Mouse (Mus musculus): ENCODE measurements around the gene Acot8. TPM values are rescaled to one million over a fixed set of nuclear protein-coding genes. Genes with fewer than 3 reads are reported as not detected.
A peak's percentile ranks its signal among the peaks of the same experiment; 100 is the strongest.

The Acot8 gene
- polyA plus RNA-seq, 1 experiment from 2014 or later: 25.0 TPM

DNA sequence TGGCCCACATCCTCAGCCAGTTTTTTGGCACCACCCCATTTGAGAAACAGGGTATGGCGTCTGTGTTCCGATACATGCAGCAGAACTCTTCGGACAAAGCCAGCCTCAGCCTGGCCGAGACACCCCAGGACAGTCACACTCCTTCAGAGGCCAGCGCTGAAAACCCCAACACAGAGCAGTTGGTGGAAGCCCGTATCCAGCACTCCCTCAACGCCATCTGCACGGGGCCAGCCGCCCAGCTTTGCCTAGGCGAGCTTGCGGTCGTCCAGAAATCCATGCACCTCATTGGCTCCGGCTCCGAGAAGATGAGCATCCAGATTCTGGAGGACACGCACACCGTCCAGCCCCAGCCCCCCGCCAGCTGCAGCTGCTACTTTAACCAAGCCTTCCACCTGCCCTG is 20.8 kb upstream of the Acot8 start:
- H3K27me3 ChIP-seq (ENCODE audit: insufficient read depth, low read length): no peaks in the 10 kb centered on the region
- no peak overlapping the region for H3K27ac ChIP-seq (ENCODE audit: low read depth)
- H3K9ac ChIP-seq (replicated peaks): no peak overlapping the region
- no peak for ATAC-seq
- H3K36me3 ChIP-seq (replicated peaks; ENCODE audit: insufficient read depth, low read length): peaks cover 28% of the 10 kb centered on the region; the same call in 1 of the 2 replicates
- H3K4me3 ChIP-seq (ENCODE audit: low read depth, low read length): no peak overlapping the region
- H3K4me1 ChIP-seq (ENCODE audit: insufficient read depth): peaks cover 12% of the 10 kb centered on the region
- WGBS (ENCODE audit: insufficient replicate concordance): 92% methylated on average over 17 of the region's 17 CpGs
- H3K4me2 ChIP-seq (ENCODE audit: low read depth, low read length): no peak overlapping the region
- H3K9me3 ChIP-seq (ENCODE audit: low read length): no peaks in the 10 kb centered on the region
- DNase-seq: peak; percentile 13
- TF ChIP-seq EP300 (IDR thresholded peaks at IDR 0.05; ENCODE audit: low read depth): no peak
- no peak for TF ChIP-seq CTCF (IDR thresholded peaks at IDR 0.05; ENCODE audit: low read depth)

DNA sequence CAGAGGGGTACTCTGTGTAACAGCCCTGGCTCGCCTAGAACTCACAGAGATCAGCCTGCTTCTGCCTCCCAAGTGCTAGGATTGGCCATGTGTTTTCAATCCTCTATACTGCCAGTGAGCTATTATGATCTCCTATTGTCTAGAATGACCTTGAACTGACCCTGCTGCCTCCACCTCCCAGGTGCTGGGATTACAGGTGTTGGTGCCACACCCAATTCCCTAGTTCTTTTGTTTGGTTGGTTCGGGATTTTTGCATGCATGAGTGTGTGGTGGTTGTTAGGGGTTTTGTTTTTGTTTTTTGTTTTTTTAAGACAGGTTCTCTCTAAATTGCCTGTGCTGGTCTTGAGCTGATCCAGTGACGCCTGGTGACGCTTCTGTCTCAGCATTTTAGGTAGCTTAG is 19.3 kb upstream of the Acot8 start:
- peaks cover 12% of the 10 kb centered on the region for H3K4me1 ChIP-seq (ENCODE audit: insufficient read depth)
- peak overlapping the region; percentile 75; the same call in 1 of the 2 replicates for H3K4me3 ChIP-seq (ENCODE audit: low read depth, low read length)
- peak overlapping the region; percentile 91 for H3K4me2 ChIP-seq (ENCODE audit: low read depth, low read length)
- H3K9ac ChIP-seq (replicated peaks): no peak overlapping the region
- 92% methylated on average over 4 of the region's 4 CpGs for WGBS (ENCODE audit: insufficient replicate concordance)
- no peak overlapping the region for H3K27ac ChIP-seq (ENCODE audit: low read depth)
- no peak for DNase-seq
- no peak for ATAC-seq
- H3K9me3 ChIP-seq (ENCODE audit: low read length): no peaks in the 10 kb centered on the region
- H3K36me3 ChIP-seq (replicated peaks; ENCODE audit: insufficient read depth, low read length): peaks cover 29% of the 10 kb centered on the region; the same call in 1 of the 2 replicates
- TF ChIP-seq EP300 (IDR thresholded peaks at IDR 0.05; ENCODE audit: low read depth): no peak
- no peak for TF ChIP-seq CTCF (IDR thresholded peaks at IDR 0.05; ENCODE audit: low read depth)
- no peaks in the 10 kb centered on the region for H3K27me3 ChIP-seq (ENCODE audit: insufficient read depth, low read length)

DNA sequence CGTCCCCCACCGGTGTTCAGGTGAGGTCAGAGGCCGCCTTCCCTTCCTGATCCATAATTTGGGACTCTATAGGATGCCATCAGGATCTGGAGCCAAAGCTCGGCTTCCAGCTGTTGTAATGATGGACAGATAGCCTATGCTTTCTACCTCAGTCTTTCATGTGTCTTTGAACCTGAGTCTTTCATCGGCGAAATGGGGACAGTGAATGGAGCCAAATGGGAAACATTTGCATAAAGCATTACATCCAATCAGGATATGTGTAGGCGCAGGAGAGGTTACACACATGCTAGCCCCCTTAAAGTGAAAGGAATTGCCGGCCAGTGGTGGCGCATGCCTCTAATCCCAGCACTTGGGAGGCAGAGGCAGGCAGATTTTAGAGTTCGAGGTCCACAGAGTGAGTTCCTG is 18.5 kb upstream of the Acot8 start:
- TF ChIP-seq EP300 (IDR thresholded peaks at IDR 0.05; ENCODE audit: low read depth): no peak
- 0 out of 2 replicates have a peak, but pooled peaks have one; percentile 21 for TF ChIP-seq CTCF (IDR thresholded peaks at IDR 0.05; ENCODE audit: low read depth)
- ATAC-seq: peak; percentile 71
- Histone ChIP-seq H3K27me3 (ENCODE audit: insufficient read depth, low read length) (no peaks in the 10 kb centered on the region), H3K4me3 (ENCODE audit: low read depth, low read length) (peak overlapping the region; percentile 75), H3K9me3 (ENCODE audit: low read length) (no peaks in the 10 kb centered on the region), H3K4me1 (ENCODE audit: insufficient read depth) (peaks cover 12% of the 10 kb centered on the region), H3K36me3 (replicated peaks; ENCODE audit: insufficient read depth, low read length) (peaks cover 29% of the 10 kb centered on the region; the same call in 1 of the 2 replicates), H3K4me2 (ENCODE audit: low read depth, low read length) (peak overlapping the region; percentile 91), H3K9ac (replicated peaks) (peak overlapping the region; percentile 74), H3K27ac (ENCODE audit: low read depth) (peak overlapping the region; percentile 84)
- WGBS (ENCODE audit: insufficient replicate concordance): 1% methylated on average over 10 of the region's 10 CpGs
- peak; percentile 49 for DNase-seq

DNA sequence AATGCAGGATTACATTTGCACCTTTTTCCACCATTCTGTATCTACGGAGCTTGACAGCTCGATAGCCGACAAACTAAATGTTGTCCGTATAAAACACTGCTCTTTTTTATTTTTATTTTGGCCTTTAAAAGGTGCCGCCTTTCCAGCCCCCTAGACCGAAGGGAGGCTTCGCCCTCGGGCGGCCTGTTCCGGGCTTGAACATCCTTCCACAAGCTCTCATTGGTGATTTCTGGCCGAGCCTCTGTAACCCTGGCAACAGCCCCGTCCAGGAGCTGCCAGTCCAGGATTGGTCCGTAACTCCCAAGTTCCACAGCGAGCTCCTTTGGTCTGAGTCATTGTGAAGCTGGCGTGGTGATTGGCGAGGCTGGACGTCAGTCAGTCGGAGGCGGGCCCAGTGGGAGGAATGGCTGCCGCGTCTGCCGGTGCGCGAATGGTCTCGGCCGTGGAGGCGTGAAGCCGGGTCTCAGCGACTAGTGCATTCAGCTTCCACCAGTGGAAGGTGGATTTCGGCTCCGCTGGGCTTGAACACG is 18.0 kb upstream of the Acot8 start, which contains the start of gene Zswim1:
Gene Zswim1, plus strand, starts transcription at position 51 of the 530 bp plus-strand sequence.
- Histone ChIP-seq H3K9me3 (ENCODE audit: low read length) (no peaks in the 10 kb centered on the region), H3K4me2 (ENCODE audit: low read depth, low read length) (peak within 1 kb of the TSS; percentile 91), H3K4me3 (ENCODE audit: low read depth, low read length) (peak within 1 kb of the TSS; percentile 75), H3K9ac (replicated peaks) (peak within 1 kb of the TSS; percentile 74), H3K27ac (ENCODE audit: low read depth) (peak within 1 kb of the TSS; percentile 84), H3K27me3 (ENCODE audit: insufficient read depth, low read length) (no peaks in the 10 kb centered on the region), H3K36me3 (replicated peaks; ENCODE audit: insufficient read depth, low read length) (peaks cover 27% of the 10 kb centered on the region; the same call in 1 of the 2 replicates), H3K4me1 (ENCODE audit: insufficient read depth) (peaks cover 13% of the 10 kb centered on the region)
- 1% methylated on average over 32 of the region's 32 CpGs for WGBS (ENCODE audit: insufficient replicate concordance)
- ATAC-seq: peak; percentile 100
- TF ChIP-seq CTCF (IDR thresholded peaks at IDR 0.05; ENCODE audit: low read depth) (0 out of 2 replicates have a peak, but pooled peaks have one; percentile 6), EP300 (IDR thresholded peaks at IDR 0.05; ENCODE audit: low read depth) (no peak)
- DNase-seq: peak; percentile 99

DNA sequence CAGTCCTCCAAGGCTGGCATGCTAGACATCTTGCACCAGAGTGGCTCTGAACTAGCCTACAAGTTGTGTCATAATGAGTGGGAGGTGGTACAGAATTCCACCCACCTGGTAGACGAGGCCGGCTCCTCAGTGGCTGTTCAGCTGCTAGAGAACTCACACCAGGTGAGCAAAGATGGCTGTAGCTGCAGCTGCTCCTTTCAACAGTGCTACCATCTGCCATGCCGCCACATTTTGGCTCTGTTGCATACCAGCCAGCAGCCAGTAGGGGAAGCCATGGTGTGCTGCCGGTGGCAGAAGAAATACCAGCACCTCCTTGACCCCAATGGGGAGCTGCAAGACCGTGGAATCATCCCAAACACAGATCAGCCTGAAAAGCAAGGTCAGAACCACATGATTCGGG is 16.4 kb upstream of the Acot8 start:
- no peak overlapping the region for H3K4me3 ChIP-seq (ENCODE audit: low read depth, low read length)
- no peaks in the 10 kb centered on the region for H3K27me3 ChIP-seq (ENCODE audit: insufficient read depth, low read length)
- DNase-seq: no peak
- peaks cover 21% of the 10 kb centered on the region; the same call in 1 of the 2 replicates for H3K36me3 ChIP-seq (replicated peaks; ENCODE audit: insufficient read depth, low read length)
- H3K9ac ChIP-seq (replicated peaks): no peak overlapping the region
- H3K27ac ChIP-seq (ENCODE audit: low read depth): no peak overlapping the region
- no peaks in the 10 kb centered on the region for H3K9me3 ChIP-seq (ENCODE audit: low read length)
- WGBS (ENCODE audit: insufficient replicate concordance): 83% methylated on average over 6 of the region's 6 CpGs
- TF ChIP-seq CTCF (IDR thresholded peaks at IDR 0.05; ENCODE audit: low read depth) (no peak), EP300 (IDR thresholded peaks at IDR 0.05; ENCODE audit: low read depth) (no peak)
- no peak overlapping the region for H3K4me2 ChIP-seq (ENCODE audit: low read depth, low read length)
- ATAC-seq: no peak
- peaks cover 14% of the 10 kb centered on the region for H3K4me1 ChIP-seq (ENCODE audit: insufficient read depth)

DNA sequence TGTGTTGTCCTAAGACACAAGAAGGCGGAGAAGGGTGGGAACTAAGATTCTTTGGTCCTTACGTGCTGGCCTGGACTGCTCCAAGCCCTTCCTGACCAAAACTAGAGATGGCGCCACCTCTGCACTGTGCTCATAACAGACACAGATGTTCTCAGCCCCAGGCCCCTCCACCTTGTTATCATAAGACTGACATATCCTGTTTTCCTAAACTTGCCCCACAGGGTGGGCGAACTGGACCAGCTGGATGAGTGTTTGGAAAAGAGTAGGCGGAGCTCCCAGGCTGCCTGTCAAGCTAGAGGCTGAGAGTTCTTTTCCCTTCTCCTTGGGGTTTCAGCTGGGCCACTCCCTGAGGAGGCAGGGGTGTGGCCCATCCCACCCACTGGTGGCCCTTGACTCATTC is 13.0 kb upstream of the Acot8 start:
- ATAC-seq: no peak
- Histone ChIP-seq H3K9me3 (ENCODE audit: low read length) (no peaks in the 10 kb centered on the region), H3K9ac (replicated peaks) (no peak overlapping the region), H3K4me1 (ENCODE audit: insufficient read depth) (peaks cover 8% of the 10 kb centered on the region), H3K27ac (ENCODE audit: low read depth) (no peak overlapping the region), H3K36me3 (replicated peaks; ENCODE audit: insufficient read depth, low read length) (peaks cover 12% of the 10 kb centered on the region), H3K4me3 (ENCODE audit: low read depth, low read length) (no peak overlapping the region), H3K4me2 (ENCODE audit: low read depth, low read length) (no peak overlapping the region), H3K27me3 (ENCODE audit: insufficient read depth, low read length) (no peaks in the 10 kb centered on the region)
- no peak for TF ChIP-seq EP300 (IDR thresholded peaks at IDR 0.05; ENCODE audit: low read depth)
- TF ChIP-seq CTCF (IDR thresholded peaks at IDR 0.05; ENCODE audit: low read depth): no peak
- DNase-seq: no peak
- 82% methylated on average over 5 of the region's 5 CpGs for WGBS (ENCODE audit: insufficient replicate concordance)

All from liver, postnatal 0 days (tissue).